Comparison of ENCODE assay signal across 38 mouse cellular contexts in the genomic region with DNA sequence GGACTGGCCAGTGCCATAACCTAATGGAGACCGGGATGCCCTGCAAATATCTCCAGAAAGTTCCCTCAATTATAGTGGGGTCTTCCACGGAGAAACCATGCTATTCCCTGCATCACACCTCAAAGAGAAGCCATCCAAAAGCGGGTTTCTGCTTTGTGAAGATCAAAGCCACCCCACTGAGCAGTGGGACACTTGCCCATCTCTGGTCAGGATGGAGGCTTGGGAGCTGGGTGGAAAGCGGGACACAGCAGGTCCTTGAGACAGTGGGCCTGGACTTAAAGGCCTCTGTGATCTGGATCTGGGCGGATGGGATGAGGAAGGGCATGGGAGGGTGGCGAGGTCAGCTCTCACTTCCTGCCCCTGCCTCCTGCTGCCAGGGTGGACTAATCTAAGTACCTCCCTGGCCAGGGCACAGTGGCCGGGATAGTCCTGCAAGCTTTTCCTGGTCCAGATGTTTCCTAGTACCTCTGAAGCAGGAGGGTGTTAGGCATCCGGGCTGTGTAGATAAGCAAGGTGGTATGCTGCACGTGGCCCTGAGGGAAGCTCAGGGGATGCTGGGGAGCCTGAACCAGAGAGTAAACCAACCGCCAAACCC. TPM values are rescaled to one million over a fixed set of nuclear protein-coding genes. Genes with fewer than 3 reads are reported as not detected.
DNase-seq lines count a peak whose midpoint lies in the region; ATAC-seq lines count a peak whose summit lies in the region.
"Had no signal": no experiment of that assay in that cellular context is flagged by ENCODE, and none has a peak within 500 bp of the region (broad histone marks: within the 10 kb centered on the region; RNA-seq: fewer than 3 reads in every experiment).

No protein-coding gene starts in this region.

- no peak overlapping the region for H3K4me3 ChIP-seq in forebrain, embryonic 10.5 days
- H3K4me3 ChIP-seq in forebrain, embryonic 11.5 days (ENCODE audit: low read depth, low read length), result no peak overlapping the region
- H3K4me3 ChIP-seq: erythroblast, embryonic 14.5 days; forebrain, embryonic 13.5 days; heart, embryonic 13.5 days; left cerebral cortex, adult 2 months; limb, embryonic 13.5 days; liver, embryonic 12.5 days; megakaryocyte, embryonic 14.5 days; midbrain, embryonic 12.5 days; neural tube, embryonic 13.5 days had no signal

- 82% methylated on average over 10 of the region's 10 CpGs for WGBS in forebrain, embryonic 10.5 days
- WGBS in forebrain, embryonic 11.5 days, result 81% methylated on average over 10 of the region's 10 CpGs

- 0 out of 2 replicates have a peak overlapping the region, but pooled peaks have one; percentile 11 for H3K27ac ChIP-seq in forebrain, embryonic 10.5 days
- H3K27ac ChIP-seq in forebrain, embryonic 11.5 days (ENCODE audit: low read depth, low read length), result no peak overlapping the region
- H3K27ac ChIP-seq: forebrain, embryonic 13.5 days; heart, embryonic 13.5 days; hindbrain, postnatal 0 days; left cerebral cortex, adult 2 months; limb, embryonic 13.5 days; liver, embryonic 12.5 days; midbrain, embryonic 12.5 days; neural tube, embryonic 13.5 days; stomach, postnatal 0 days had no signal

- no peak for ATAC-seq in cerebellum, adult (ENCODE audit: insufficient number of reproducible peaks, low FRiP score, low TSS enrichment)
- ATAC-seq in forebrain, embryonic 11.5 days (replicated peaks; ENCODE audit: low FRiP score), result no peak
- ATAC-seq: activated CD4-positive, CD25-positive, alpha-beta regulatory T cell, adult 4 months; forebrain, embryonic 13.5 days; hindbrain, postnatal 0 days; intestine, embryonic 16.5 days; liver, embryonic 12.5 days; liver, postnatal 0 days had no signal

- no peak overlapping the region for H3K9ac ChIP-seq in forebrain, embryonic 11.5 days (ENCODE audit: low read length)
- H3K9ac ChIP-seq: forebrain, embryonic 13.5 days; heart, embryonic 13.5 days; limb, embryonic 13.5 days; liver, embryonic 12.5 days; liver, postnatal 0 days; midbrain, embryonic 12.5 days; neural tube, embryonic 13.5 days had no signal

- DNase-seq in cerebellum, adult 11-12 months, result peak; percentile 63
- DNase-seq in forebrain, embryonic 10.5 days (ENCODE audit: extremely low spot score, low spot score), result no peak
- no peak for DNase-seq in forebrain, embryonic 11.5 days (ENCODE audit: low spot score)
- DNase-seq in kidney, adult 18-20 months, result peak; percentile 4
- no peak for DNase-seq in kidney, adult 11 months
- DNase-seq in liver, result no peak
- DNase-seq in lung, postnatal 10 days, result no peak
- DNase-seq: adrenal gland, adult 2 months; adrenal gland, postnatal 36 days; embryo, embryonic 11 days; gastrocnemius, postnatal 25 days; heart, adult 18-20 months; heart, postnatal 10 days; kidney, postnatal 14 days; layer of hippocampus, adult 9-11 months; liver, postnatal 0 days; lung, postnatal 4 days; right cerebral cortex, postnatal 4 days; thymus, adult 18-20 months; thymus, postnatal 25 days had no signal

- no peaks in the 10 kb centered on the region for H3K27me3 ChIP-seq in forebrain, embryonic 10.5 days (ENCODE audit: poor library complexity, severe bottlenecking)
- no peaks in the 10 kb centered on the region for H3K27me3 ChIP-seq in forebrain, embryonic 11.5 days (ENCODE audit: control insufficient read depth, insufficient read depth, low read length)
- H3K27me3 ChIP-seq: CH12.LX; forebrain, embryonic 13.5 days; heart, embryonic 13.5 days; limb, embryonic 13.5 days; liver, embryonic 12.5 days; megakaryocyte, embryonic 14.5 days; midbrain, embryonic 12.5 days; neural tube, embryonic 13.5 days had no signal

- H3K4me2 ChIP-seq in forebrain, embryonic 11.5 days (ENCODE audit: low read depth, low read length, severe bottlenecking), result no peak overlapping the region
- H3K4me2 ChIP-seq: forebrain, embryonic 13.5 days; heart, embryonic 13.5 days; limb, embryonic 13.5 days; liver, embryonic 12.5 days; midbrain, embryonic 12.5 days; neural tube, embryonic 13.5 days had no signal

- no peaks in the 10 kb centered on the region for H3K9me3 ChIP-seq in forebrain, embryonic 10.5 days
- no peaks in the 10 kb centered on the region for H3K9me3 ChIP-seq in forebrain, embryonic 11.5 days (ENCODE audit: control insufficient read depth, low read length)
- H3K9me3 ChIP-seq: forebrain, embryonic 13.5 days; heart, embryonic 13.5 days; limb, embryonic 13.5 days; liver, embryonic 12.5 days; megakaryocyte, embryonic 14.5 days; midbrain, embryonic 12.5 days; neural tube, embryonic 13.5 days had no signal

- H3K36me3 ChIP-seq in forebrain, embryonic 10.5 days (replicated peaks), result no peaks in the 10 kb centered on the region
- H3K36me3 ChIP-seq in forebrain, embryonic 11.5 days (ENCODE audit: control insufficient read depth, insufficient read depth, low read length), result no peaks in the 10 kb centered on the region
- H3K36me3 ChIP-seq: midbrain, embryonic 12.5 days; neural tube, embryonic 13.5 days had no signal

- peaks cover 57% of the 10 kb centered on the region for H3K4me1 ChIP-seq in forebrain, embryonic 10.5 days
- H3K4me1 ChIP-seq in forebrain, embryonic 11.5 days (replicated peaks; ENCODE audit: control insufficient read depth, insufficient read depth, low read length), result peaks cover 3% of the 10 kb centered on the region; the same call in 1 of the 2 replicates

RNA-seq across cellular contexts. Expression of gene Tpcn1, which starts 13.9 kb away (rescaled TPM):
- 10.7 and 11.7 TPM in 2 replicates for polyA plus RNA-seq in forebrain, embryonic 10.5 days (2016; fragmentation: Nextera tagmentation; extraction: Ambion mirVana)
- polyA plus RNA-seq in forebrain, embryonic 11.5 days (2014; fragmentation: Nextera tagmentation; extraction: Ambion mirVana), result 14.5 and 14.6 TPM in 2 replicates

RNA-seq across cellular contexts. Expression of gene Iqcd, which starts 14.2 kb away (rescaled TPM):
- 0.37 and 0.84 TPM in 2 replicates for polyA plus RNA-seq in forebrain, embryonic 10.5 days (2016; fragmentation: Nextera tagmentation; extraction: Ambion mirVana)
- 1.1 TPM in 2 replicates for polyA plus RNA-seq in forebrain, embryonic 11.5 days (2014; fragmentation: Nextera tagmentation; extraction: Ambion mirVana)

RNA-seq across cellular contexts. Expression of gene Rita1, which starts 37.8 kb away (rescaled TPM):
- polyA plus RNA-seq in forebrain, embryonic 10.5 days (2016; fragmentation: Nextera tagmentation; extraction: Ambion mirVana), result 16.5 and 17.8 TPM in 2 replicates
- polyA plus RNA-seq in forebrain, embryonic 11.5 days (2014; fragmentation: Nextera tagmentation; extraction: Ambion mirVana), result 10.2 and 10.6 TPM in 2 replicates

RNA-seq across cellular contexts. Expression of gene Ddx54, which starts 38.0 kb away (rescaled TPM):
- 63.3 and 64.1 TPM in 2 replicates for polyA plus RNA-seq in forebrain, embryonic 10.5 days (2016; fragmentation: Nextera tagmentation; extraction: Ambion mirVana)
- 45.2 and 45.7 TPM in 2 replicates for polyA plus RNA-seq in forebrain, embryonic 11.5 days (2014; fragmentation: Nextera tagmentation; extraction: Ambion mirVana)

RNA-seq across cellular contexts. Expression of gene Cfap73, which starts 59.5 kb away (rescaled TPM):
- not detected in 2 replicates for polyA plus RNA-seq in forebrain, embryonic 10.5 days (2016; fragmentation: Nextera tagmentation; extraction: Ambion mirVana)
- not detected in 2 replicates for polyA plus RNA-seq in forebrain, embryonic 11.5 days (2014; fragmentation: Nextera tagmentation; extraction: Ambion mirVana)
- polyA plus RNA-seq: activated CD4-positive, CD25-positive, alpha-beta regulatory T cell, adult 4 months; adrenal gland, adult 2 months; C2C12; erythroblast, embryonic 14.5 days; forebrain, embryonic 13.5 days; heart, embryonic 13.5 days; intestine, embryonic 16.5 days; kidney, embryonic 14.5 days; limb, embryonic 13.5 days; liver, embryonic 12.5 days; liver, postnatal 0 days; midbrain, embryonic 12.5 days; neural tube, embryonic 13.5 days; spleen, adult 2 months had no signal

Comparison
In these comparisons a context has a peak if more than half of its experiments do, and no peak if none do; other contexts are left out.
1. DNase-seq: peak in cerebellum, adult 11-12 months (single experiment) and kidney, adult 18-20 months (single experiment); none in forebrain, embryonic 10.5 days (single experiment), forebrain, embryonic 11.5 days (single experiment), kidney, adult 11 months (single experiment), liver (single experiment) and lung, postnatal 10 days (single experiment).